8 mouse cellular contexts compared by ENCODE assay signal in genomic region chr11:104318940-104319781, GRCm38 (mm10).
DNase-seq lines count a peak whose midpoint lies in the region; ATAC-seq and TF ChIP-seq lines count a peak whose summit lies in the region.

No protein-coding gene starts in this region.

- no peak for ATAC-seq in CD4-positive, CD25-positive, alpha-beta regulatory T cell, adult 4 months
- ATAC-seq in Patski = peak; percentile 17
- ATAC-seq in embryonic facial prominence, embryonic 11.5 days (replicated peaks; ENCODE audit: insufficient number of reproducible peaks, low FRiP score, low TSS enrichment, low read depth) = 0 out of 2 replicates have a peak, but pooled peaks have one; percentile 63
- ATAC-seq in heart, postnatal 0 days (ENCODE audit: insufficient read depth, low read depth) = peak; percentile 76
- ATAC-seq in midbrain, embryonic 15.5 days (replicated peaks) = peak; percentile 43; the same call in 1 of the 2 replicates

- H3K4me1 ChIP-seq in embryonic facial prominence, embryonic 11.5 days (ENCODE audit: control insufficient read depth, insufficient read depth, low read length) = no peaks in the 10 kb centered on the region; the same call in 1 of the 2 replicates
- no peaks in the 10 kb centered on the region for H3K4me1 ChIP-seq in heart, postnatal 0 days (ENCODE audit: control insufficient read depth, insufficient read depth)
- peaks cover 21% of the 10 kb centered on the region for H3K4me1 ChIP-seq in midbrain, embryonic 15.5 days

- no peak overlapping the region for H3K27ac ChIP-seq in embryonic facial prominence, embryonic 11.5 days (replicated peaks; ENCODE audit: low read depth, low read length)
- peak overlapping the region; percentile 32; the same call in 1 of the 2 replicates for H3K27ac ChIP-seq in heart, postnatal 0 days (ENCODE audit: low read depth)
- H3K27ac ChIP-seq in midbrain, embryonic 15.5 days = peak overlapping the region; percentile 60

- CTCF ChIA-PET in Patski (lab: Charles Lee) = interaction anchor here (0.8 kb wide), 1 partner anchor 13 kb away, joined by 3 read pairs; no protein-coding TSS in a partner anchor

- POLR2A ChIA-PET in Patski (lab: Charles Lee) = no interaction called here

- in situ Hi-C loops in Patski (cut with MboI; ENCODE audit: low pct_unique_long_range_greater_than_20kb) = loop anchor here (5.0 to 25.0 kb wide), 2 partner anchors 138 to 818 kb away; partner anchors contain the start of genes Gm10842 and Mettl2

- TF ChIP-seq CTCF in Patski (IDR thresholded peaks at IDR 0.05) = no peak
- TF ChIP-seq CTCF in heart, postnatal 0 days (IDR thresholded peaks at IDR 0.05; ENCODE audit: low read depth) = no peak

- H3K27me3 ChIP-seq in Patski = no peaks in the 10 kb centered on the region
- H3K27me3 ChIP-seq in embryonic facial prominence, embryonic 11.5 days (ENCODE audit: control insufficient read depth, insufficient read depth, low read length) = no peaks in the 10 kb centered on the region
- no peaks in the 10 kb centered on the region for H3K27me3 ChIP-seq in heart, postnatal 0 days (ENCODE audit: control insufficient read depth, insufficient read depth, low read length)
- H3K27me3 ChIP-seq in midbrain, embryonic 15.5 days (replicated peaks) = no peaks in the 10 kb centered on the region

- peak overlapping the region; percentile 88 for H3K4me2 ChIP-seq in embryonic facial prominence, embryonic 11.5 days (ENCODE audit: low read depth, low read length)
- H3K4me2 ChIP-seq in heart, postnatal 0 days (ENCODE audit: low read depth, low read length) = peak overlapping the region; percentile 94
- H3K4me2 ChIP-seq in midbrain, embryonic 15.5 days = peak overlapping the region; percentile 46

- H3K36me3 ChIP-seq in embryonic facial prominence, embryonic 11.5 days (replicated peaks; ENCODE audit: control insufficient read depth, insufficient read depth, low read depth, low read length) = no peaks in the 10 kb centered on the region
- H3K36me3 ChIP-seq in heart, postnatal 0 days (replicated peaks; ENCODE audit: control insufficient read depth, insufficient read depth, low read length) = no peaks in the 10 kb centered on the region
- H3K36me3 ChIP-seq in midbrain, embryonic 15.5 days (replicated peaks) = peaks cover 12% of the 10 kb centered on the region; the same call in 1 of the 2 replicates

- peak; percentile 17 for DNase-seq in CD4-positive, CD25-positive, alpha-beta regulatory T cell, adult 2 months (ENCODE audit: low read depth, low spot score)
- DNase-seq in Patski (ENCODE audit: low read depth, low spot score) (no peak), liver (peak; percentile 44)
- peak; percentile 59 for DNase-seq in embryonic facial prominence, embryonic 11.5 days (ENCODE audit: low spot score)
- peak; percentile 35 for DNase-seq in heart, postnatal 0 days (ENCODE audit: low spot score)
- no peak for DNase-seq in ovary, postnatal 14 days (ENCODE audit: low spot score)

- H3K9me3 ChIP-seq in embryonic facial prominence, embryonic 11.5 days (replicated peaks; ENCODE audit: control insufficient read depth, low read length) = no peaks in the 10 kb centered on the region
- no peaks in the 10 kb centered on the region for H3K9me3 ChIP-seq in heart, postnatal 0 days (replicated peaks; ENCODE audit: control insufficient read depth, low read length)
- no peaks in the 10 kb centered on the region for H3K9me3 ChIP-seq in midbrain, embryonic 15.5 days

- peak overlapping the region; percentile 41 for H3K4me3 ChIP-seq in embryonic facial prominence, embryonic 11.5 days (ENCODE audit: low read depth, low read length)
- H3K4me3 ChIP-seq in heart, postnatal 0 days (ENCODE audit: low read depth, low read length) = peak overlapping the region; percentile 60
- H3K4me3 ChIP-seq in midbrain, embryonic 15.5 days = peak overlapping the region; percentile 22

- peak overlapping the region; percentile 66 for H3K9ac ChIP-seq in embryonic facial prominence, embryonic 11.5 days (replicated peaks; ENCODE audit: low read length)
- H3K9ac ChIP-seq in heart, postnatal 0 days (replicated peaks; ENCODE audit: low read depth, low read length) = peak overlapping the region; percentile 64
- peak overlapping the region; percentile 26; the same call in 1 of the 2 replicates for H3K9ac ChIP-seq in midbrain, embryonic 15.5 days

- under 1% methylated on average over 24 of the region's 24 CpGs for WGBS in embryonic facial prominence, embryonic 11.5 days
- WGBS in heart, postnatal 0 days = 1% methylated on average over 24 of the region's 24 CpGs
- WGBS in midbrain, embryonic 15.5 days = 2% methylated on average over 24 of the region's 24 CpGs

- TF ChIP-seq EP300 in heart, postnatal 0 days (IDR thresholded peaks at IDR 0.05; ENCODE audit: low read depth) = no peak

Comparison
In these comparisons a context has a peak if more than half of its experiments do, and no peak if none do; other contexts are left out.
1. DNase-seq: peak in CD4-positive, CD25-positive, alpha-beta regulatory T cell, adult 2 months (single experiment), embryonic facial prominence, embryonic 11.5 days (single experiment), heart, postnatal 0 days (single experiment) and liver (single experiment); none in Patski (single experiment) and ovary, postnatal 14 days (single experiment).
2. Peak in every context shown above with its lines, with median percentiles within 50 percentile points of each other: H3K4me2 ChIP-seq, H3K4me3 ChIP-seq and H3K9ac ChIP-seq.